Mouse (Mus musculus): ENCODE data around the gene Ctdspl.

Gene Ctdspl

GRCm38 (mm10) chr9:118988787-118989580 lies 62.7 kb downstream of the Ctdspl start:
- no peak for DNase-seq (ENCODE audit: low spot score in 2 of 2)

- no peak for DNase-seq (ENCODE audit: low spot score in 2 of 2)
Measured at GRCm38 (mm10) chr9:118990490-118990889, 64.2 kb downstream of the Ctdspl start.

GRCm38 (mm10) chr9:118991750-118992585 lies 65.7 kb downstream of the Ctdspl start:
- DNase-seq (ENCODE audit: low spot score in 2 of 2): no peak

GRCm38 (mm10) chr9:118992586-118992955 lies 66.3 kb downstream of the Ctdspl start:
- DNase-seq (ENCODE audit: low spot score in 2 of 2): no peak

GRCm38 (mm10) chr9:118994524-118995227 lies 68.4 kb downstream of the Ctdspl start:
- no peak for DNase-seq (ENCODE audit: low spot score in 2 of 2)

- no peak for DNase-seq (ENCODE audit: low spot score in 2 of 2)
Measured at GRCm38 (mm10) chr9:118995539-118995938, 69.3 kb downstream of the Ctdspl start.

DNA sequence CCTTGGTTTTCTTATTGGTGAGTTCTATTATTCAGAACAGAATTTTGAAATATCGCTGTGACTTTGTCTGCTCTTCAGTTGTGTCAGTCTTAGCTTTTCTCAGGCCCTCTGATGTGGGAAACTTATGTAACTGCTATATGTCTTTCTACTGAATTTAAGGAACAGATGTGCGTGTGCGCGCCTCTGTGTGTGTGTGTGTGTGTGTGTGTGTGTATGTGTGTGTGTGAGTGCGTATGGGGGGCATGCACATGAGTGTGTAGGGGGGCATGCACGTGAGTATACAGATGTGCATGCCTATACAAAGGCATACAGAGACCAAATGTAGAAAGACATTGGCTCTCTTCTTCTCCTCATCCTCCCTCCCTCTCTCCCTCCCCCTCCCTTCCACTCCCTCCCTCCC lies 71.0 kb downstream of the Ctdspl start:
- DNase-seq (ENCODE audit: low spot score in 2 of 2): no peak

GRCm38 (mm10) chr9:119000196-119000595 lies 73.9 kb downstream of the Ctdspl start:
- no peak for DNase-seq (ENCODE audit: low spot score in 2 of 2)

GRCm38 (mm10) chr9:119002267-119002666 lies 76.0 kb downstream of the Ctdspl start:
- DNase-seq (ENCODE audit: low spot score in 2 of 2): no peak

DNA sequence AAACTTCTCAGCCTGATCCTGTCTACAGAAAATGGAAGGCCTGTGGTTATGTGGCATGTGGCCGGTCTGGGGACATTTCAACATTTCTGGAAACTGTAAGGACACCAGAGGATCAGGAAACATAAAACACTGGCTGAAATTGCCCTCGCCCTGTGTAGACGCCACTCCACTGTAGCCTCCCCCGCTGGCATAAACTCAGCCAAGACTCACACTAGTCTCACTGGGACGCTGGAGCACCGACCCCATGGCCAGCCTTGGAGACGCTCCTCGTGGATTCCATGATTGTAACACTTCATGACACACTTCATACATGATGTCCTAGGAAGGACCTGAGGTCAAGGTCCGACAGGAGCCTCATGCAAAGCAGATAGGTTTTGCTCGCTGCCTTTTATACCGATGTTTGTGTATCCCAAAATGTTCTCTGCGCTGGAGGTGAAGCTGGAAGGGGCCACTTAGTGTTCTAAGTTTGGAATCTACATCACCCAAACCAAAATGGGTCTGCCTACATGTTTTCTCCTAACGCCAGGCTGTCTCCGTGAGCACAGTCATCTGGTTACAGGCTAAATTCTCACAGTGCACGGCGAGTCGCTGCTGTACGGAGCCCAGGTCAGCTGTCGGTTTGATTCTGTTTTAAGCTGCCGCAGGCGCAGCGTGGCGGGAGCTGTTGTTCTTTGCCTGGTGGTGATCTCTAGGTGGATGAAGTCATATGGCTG lies 77.9 kb downstream of the Ctdspl start:
- no peak for DNase-seq (ENCODE audit: low spot score in 2 of 2)

GRCm38 (mm10) chr9:119004703-119005076 lies 78.4 kb downstream of the Ctdspl start:
- no peak for DNase-seq (ENCODE audit: low spot score in 2 of 2)

GRCm38 (mm10) chr9:119005303-119006029 lies 79.2 kb downstream of the Ctdspl start:
- DNase-seq (ENCODE audit: low spot score in 2 of 2): no peak

DNA sequence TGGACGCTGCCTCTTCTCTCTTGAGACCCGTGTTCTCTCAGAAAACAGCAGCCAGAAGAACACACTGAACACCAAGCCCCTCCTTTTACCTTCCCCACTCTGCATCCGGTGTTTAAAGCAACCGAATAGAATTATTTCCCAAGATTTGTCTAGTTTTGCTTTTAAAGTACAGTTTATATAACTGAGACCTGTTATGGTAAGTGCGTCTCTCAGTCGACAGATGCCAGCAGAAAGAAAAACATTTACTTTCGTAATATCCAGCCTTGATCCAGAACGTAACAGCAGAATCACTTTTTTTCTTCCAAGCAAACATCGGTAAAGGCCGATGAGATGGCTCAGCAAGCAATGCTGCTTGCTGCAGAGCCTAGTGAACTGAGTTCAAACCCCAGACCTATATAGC lies 81.0 kb downstream of the Ctdspl start:
- no peak for DNase-seq (ENCODE audit: low spot score in 2 of 2)

DNA sequence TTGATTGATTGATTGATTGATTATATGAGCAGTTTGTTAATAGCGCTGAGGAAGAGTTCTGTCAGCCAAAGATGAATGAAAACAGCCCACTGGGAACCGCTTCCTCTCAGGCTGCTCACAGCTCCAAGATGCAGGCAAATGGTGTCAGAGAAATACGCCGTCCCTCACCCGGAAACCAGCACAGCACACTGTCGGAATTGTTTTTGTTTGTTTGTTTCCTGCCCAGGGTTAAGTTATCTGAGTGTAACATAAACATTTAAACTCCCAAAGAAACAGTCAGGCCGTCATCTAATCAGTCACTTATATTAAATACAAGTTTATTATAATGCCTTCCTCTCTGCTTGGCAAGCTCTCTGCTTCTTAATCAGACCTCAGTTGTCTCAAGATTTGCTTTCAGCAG lies 82.6 kb downstream of the Ctdspl start:
- DNase-seq (ENCODE audit: low spot score in 2 of 2): no peak

- DNase-seq (ENCODE audit: low spot score in 2 of 2): no peak
Measured at GRCm38 (mm10) chr9:119010156-119010710, 84.0 kb downstream of the Ctdspl start.

DNA sequence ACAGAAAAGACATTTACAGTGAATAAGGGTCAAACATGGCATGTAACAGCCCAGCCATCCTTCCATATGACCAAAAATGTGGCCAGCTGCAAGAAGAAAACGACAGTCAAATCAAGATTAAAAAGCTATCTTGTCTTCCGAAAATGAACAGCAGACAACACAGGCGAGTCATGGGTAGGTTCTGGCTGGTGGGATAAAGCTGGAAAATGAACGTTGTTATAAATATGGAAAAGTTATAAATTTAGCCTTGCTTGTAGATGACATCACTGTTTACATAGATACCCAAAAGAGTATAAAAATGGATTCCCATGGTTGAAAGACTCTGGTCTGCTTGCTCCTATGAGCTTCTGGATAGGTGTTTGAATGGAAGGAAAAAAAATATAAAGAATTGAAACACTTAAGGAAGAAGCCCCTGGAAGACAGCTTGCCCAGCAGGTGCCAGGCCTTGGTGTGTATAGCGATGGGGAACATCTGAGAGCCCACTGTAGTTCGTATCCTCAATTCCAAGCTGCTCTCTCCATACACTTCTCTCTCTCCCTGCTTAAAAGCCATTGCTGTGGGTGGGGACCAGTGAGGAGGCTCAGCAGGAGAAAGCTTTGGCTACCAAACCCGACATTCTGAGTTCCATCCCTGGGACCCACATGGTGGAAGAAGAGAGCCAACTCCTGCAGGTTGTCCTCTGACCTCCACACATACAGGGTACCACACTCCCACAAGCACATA lies 90.7 kb downstream of the Ctdspl start:
- no peak for DNase-seq (ENCODE audit: low spot score in 2 of 2)

DNA sequence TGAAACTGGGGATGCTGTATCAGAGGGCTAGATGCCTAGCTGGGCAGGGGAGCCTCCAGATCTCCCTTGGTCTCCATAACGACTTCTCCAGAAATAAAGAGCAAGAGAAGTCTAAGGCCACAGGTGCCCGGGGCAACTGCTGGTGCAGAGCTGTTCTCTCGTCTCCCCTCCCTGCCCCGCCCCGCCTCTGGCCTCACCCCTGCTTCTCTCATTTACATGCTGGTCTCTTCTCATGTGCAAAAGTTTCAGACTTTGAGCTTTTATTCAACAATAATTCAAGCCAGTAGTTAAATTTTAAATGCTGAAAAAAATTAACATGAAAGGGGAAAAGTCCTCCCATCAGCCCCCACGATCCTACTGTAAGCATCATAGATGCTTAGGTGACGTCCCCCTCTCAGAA lies 95.5 kb downstream of the Ctdspl start:
- DNase-seq (ENCODE audit: low spot score in 2 of 2): no peak

- no peak for DNase-seq (ENCODE audit: low spot score in 2 of 2)
Measured at GRCm38 (mm10) chr9:119025263-119025662, 99.0 kb downstream of the Ctdspl start.

GRCm38 (mm10) chr9:119025832-119026331 lies 99.6 kb downstream of the Ctdspl start:
- DNase-seq (ENCODE audit: low spot score in 2 of 2): no peak

DNA sequence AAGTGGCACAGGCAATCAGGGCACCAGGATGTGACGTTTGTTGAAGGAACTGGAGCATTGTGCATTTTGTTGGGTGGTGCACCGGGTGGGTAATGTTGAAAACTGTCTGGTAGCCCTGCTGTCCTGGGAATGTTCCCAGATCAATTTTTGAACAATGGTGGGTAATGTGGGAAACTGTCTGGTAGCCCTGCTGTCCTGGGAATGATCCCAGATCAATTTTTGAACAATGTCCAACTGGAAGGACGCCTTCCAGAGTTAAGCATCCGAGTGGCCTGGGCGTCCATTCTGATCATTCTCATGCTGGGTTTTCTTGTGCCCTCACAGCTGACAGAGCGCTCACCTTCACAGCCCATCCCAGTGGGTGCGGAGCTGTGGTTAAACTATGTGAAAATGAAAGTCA lies 101.1 kb downstream of the Ctdspl start:
- no peak for DNase-seq (ENCODE audit: low spot score in 2 of 2)

Measured in spleen, postnatal 4 days (tissue).